Mouse (Mus musculus) small intestine, adult 2 months (tissue): ENCODE data around the gene Pax8. TPM values are rescaled to one million over a fixed set of nuclear protein-coding genes. Genes with fewer than 3 reads are reported as not detected.

Source experiments
- H3K27ac ChIP-seq: fragments of 200-500 bp; 2 replicates; pipeline ENCODE4 v1.5.1; 2012; ENCODE audit warnings: low read depth, low read length, control low read depth, inconsistent platforms; ENCODE audit not compliant: insufficient read depth
- H3K27me3 ChIP-seq: fragments of 200-500 bp; 2 replicates; pipeline ENCODE4 v1.6.1; 2012; ENCODE audit warnings: mild to moderate bottlenecking, moderate library complexity, low read length, inconsistent platforms; ENCODE audit not compliant: control insufficient read depth, insufficient read depth
- H3K36me3 ChIP-seq: fragments of 200-500 bp; 2 replicates; pipeline ENCODE4 v1.6.1; 2012; ENCODE audit warnings: mild to moderate bottlenecking, low read length, control low read depth, inconsistent platforms; ENCODE audit not compliant: control insufficient read depth, insufficient read depth
- H3K4me1 ChIP-seq: fragments of 200-500 bp; 2 replicates; pipeline ENCODE4 v1.6.1; 2012; ENCODE audit warnings: low read length, inconsistent platforms, mixed read lengths; ENCODE audit not compliant: control insufficient read depth, insufficient read depth, insufficient read length
- H3K4me3 ChIP-seq: fragments of 200-500 bp; 2 replicates; pipeline ENCODE4 v1.5.1; 2012; ENCODE audit warnings: low read depth, mild to moderate bottlenecking, control low read depth, inconsistent platforms, low read length, moderate library complexity
- CTCF ChIP-seq: fragments of 200-500 bp; IDR thresholded peaks from 2 replicates; pipeline ENCODE4 v1.5.1; 2012; ENCODE audit warnings: low read depth, mild to moderate bottlenecking, control low read depth, inconsistent platforms, low read length, moderate library complexity, mixed read lengths; ENCODE audit not compliant: insufficient replicate concordance, insufficient read length; ENCODE audit errors: extremely low read depth
- POLR2A ChIP-seq: fragments of 200-500 bp; IDR thresholded peaks from 2 replicates; pipeline ENCODE4 v1.6.1; 2012; ENCODE audit warnings: low read depth, mild to moderate bottlenecking, control low read depth, inconsistent platforms, low read length, moderate library complexity
- WGBS: fragments of 180-500 bp; shearing (Covaris S2); methylation state at CpG from one replicate; pipeline ENCODE4 v1.1.7; 2018; 5-methylcytosine and 5-hydroxymethylcytosine counted together
- polyA plus RNA-seq: library from polyadenylated mRNA; depleted of rRNA; stranded (reverse); fragments of >200 nt; gene quantifications from 2 replicates; pipeline ENCODE4 v1.2.3, GENCODE M21; 2012

Gene Pax8
- polyA plus RNA-seq, 1 experiment: 10.4 TPM

DNA sequence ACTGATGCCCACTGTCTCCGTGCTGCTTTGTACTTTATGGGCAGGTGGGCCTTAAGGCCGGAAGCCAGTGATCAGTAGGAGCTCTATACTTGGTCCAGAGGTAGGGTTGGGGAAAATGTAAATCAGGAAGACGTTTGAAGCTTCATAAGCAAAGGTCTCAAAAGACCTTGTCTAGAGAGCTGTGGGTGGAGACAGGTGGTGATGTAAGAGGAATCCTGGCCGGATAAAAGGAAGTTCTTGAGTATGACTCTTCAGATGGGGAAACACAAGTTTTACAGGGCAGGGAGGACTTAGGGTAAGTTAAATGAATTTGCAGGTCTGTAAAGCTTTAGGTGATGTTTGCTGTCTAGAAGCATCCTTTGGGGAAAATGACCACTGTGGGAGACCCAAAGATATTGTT, 26.3 kb downstream of the Pax8 start:
- Histone ChIP-seq H3K27me3 (no peaks in the 10 kb centered on the region), H3K4me3 (no peak overlapping the region), H3K27ac (no peak overlapping the region), H3K4me1 (peaks cover 5% of the 10 kb centered on the region), H3K36me3 (no peaks in the 10 kb centered on the region)
- no peak for TF ChIP-seq POLR2A
- 72% methylated on average over 4 of the region's 4 CpGs for WGBS

DNA sequence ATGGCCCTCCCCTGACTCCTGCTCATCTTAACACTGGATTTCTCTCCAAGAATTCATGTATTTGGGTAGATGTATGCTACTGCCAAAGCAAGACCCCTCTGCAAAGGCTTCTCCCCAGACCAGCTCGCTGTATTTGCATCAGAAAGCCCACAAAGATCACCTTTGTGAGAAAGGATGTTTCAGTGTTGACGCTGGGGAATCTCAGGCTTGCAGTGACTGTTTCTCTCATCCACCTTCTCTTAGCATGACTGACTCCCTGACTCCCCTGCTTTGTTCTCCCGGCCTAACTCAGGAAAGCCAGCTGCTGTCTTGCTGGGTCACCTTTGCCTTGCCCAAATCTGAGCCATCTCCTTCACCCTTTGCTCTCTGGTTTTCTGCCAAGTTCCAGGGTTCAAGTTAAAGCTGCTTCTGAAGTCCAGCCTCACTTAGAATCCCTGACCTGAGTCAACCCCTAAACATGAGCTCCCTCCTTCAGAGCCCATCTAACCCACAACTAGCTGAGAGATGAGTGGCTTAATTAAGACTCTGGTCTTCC, 32.1 kb downstream of the Pax8 start:
- H3K27me3 ChIP-seq: no peaks in the 10 kb centered on the region
- no peak overlapping the region; the same call in 1 of the 2 replicates for H3K27ac ChIP-seq
- no peak overlapping the region for H3K4me3 ChIP-seq
- no peaks in the 10 kb centered on the region for H3K36me3 ChIP-seq
- no peak for TF ChIP-seq POLR2A
- no peak for TF ChIP-seq CTCF
- WGBS: 77% methylated on average over 3 of the region's 3 CpGs
- H3K4me1 ChIP-seq: peaks cover 16% of the 10 kb centered on the region

DNA sequence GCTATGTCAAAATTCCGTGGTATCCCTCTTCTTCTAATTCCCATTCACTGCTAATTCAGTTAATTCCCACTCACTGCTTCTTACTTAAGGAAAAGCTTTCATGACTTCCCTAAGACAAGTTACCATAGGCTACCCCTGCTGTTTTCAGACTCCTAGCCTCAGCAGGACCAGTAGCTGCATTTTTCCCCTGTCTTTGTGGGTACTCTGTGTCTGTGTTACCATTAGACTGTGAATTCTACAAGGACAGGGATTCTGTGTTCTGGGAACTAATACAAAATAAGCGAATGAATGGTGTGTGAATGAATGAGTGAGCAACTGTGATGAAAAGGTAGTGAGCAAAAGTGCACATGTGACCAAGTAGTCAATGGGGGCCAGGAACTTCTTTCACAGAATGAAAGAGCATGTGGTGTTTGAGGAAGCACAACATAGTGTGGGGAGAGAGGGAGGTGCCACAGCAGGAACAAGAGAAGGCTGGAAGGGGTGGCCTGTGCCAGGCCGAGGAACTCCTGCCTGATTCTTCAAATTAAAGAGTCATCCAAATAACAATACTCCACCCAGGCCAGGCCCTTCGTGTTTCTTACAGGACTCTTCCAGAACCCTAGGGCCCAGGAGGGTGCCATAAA, 33.0 kb downstream of the Pax8 start:
- peaks cover 16% of the 10 kb centered on the region for H3K4me1 ChIP-seq
- H3K4me3 ChIP-seq: no peak overlapping the region
- H3K27me3 ChIP-seq: no peaks in the 10 kb centered on the region
- 77% methylated on average over 4 of the region's 4 CpGs for WGBS
- no peaks in the 10 kb centered on the region for H3K36me3 ChIP-seq
- TF ChIP-seq CTCF: no peak
- no peak for TF ChIP-seq POLR2A
- no peak overlapping the region for H3K27ac ChIP-seq

DNA sequence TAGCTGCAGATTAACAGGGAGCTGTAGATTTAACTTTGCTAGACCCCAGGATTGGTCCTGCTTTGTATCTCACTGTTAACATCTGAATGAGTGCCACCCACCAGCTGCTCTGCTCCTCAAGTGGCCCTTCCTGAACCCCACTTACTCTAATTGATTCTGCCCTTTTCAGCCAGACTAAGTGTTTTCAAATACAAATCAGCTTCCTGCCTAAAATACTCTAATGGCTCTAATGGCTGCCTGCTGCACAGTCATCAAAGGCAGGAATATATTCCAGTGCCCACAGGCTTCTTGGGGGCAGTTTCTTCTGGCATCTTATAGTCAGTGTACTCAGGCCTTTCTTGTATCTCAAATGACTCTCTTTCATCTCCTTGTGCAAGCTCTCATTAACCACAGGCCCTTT, 33.5 kb downstream of the Pax8 start:
- TF ChIP-seq CTCF: no peak
- TF ChIP-seq POLR2A: no peak
- Histone ChIP-seq H3K4me1 (peaks cover 16% of the 10 kb centered on the region), H3K27me3 (no peaks in the 10 kb centered on the region), H3K36me3 (no peaks in the 10 kb centered on the region), H3K27ac (no peak overlapping the region), H3K4me3 (no peak overlapping the region)

DNA sequence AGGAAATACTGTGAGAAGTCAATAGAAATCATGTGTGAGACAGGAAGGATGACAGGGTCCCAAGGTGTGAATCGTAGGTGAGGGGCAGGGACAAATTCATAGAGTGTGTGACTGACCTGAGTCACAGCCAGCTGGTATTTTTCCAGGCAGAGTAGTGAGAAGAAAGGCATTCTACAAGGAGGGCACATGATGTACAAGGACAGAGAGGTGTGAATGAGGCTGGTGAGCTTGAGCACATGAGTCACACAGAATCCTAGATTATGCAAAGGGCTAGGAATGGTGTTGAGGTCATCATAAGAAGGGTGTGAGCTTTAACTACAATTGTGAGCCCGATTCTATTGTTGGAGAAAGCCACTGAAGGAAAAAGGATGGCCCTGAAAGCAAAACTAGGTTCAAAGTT, 35.3 kb downstream of the Pax8 start:
- H3K27ac ChIP-seq: no peak overlapping the region
- H3K4me1 ChIP-seq: peaks cover 18% of the 10 kb centered on the region
- TF ChIP-seq CTCF: no peak
- TF ChIP-seq POLR2A: no peak
- WGBS: 53% methylated on average over 2 of the region's 2 CpGs
- H3K27me3 ChIP-seq: no peaks in the 10 kb centered on the region
- H3K4me3 ChIP-seq: no peak overlapping the region
- H3K36me3 ChIP-seq: no peaks in the 10 kb centered on the region

DNA sequence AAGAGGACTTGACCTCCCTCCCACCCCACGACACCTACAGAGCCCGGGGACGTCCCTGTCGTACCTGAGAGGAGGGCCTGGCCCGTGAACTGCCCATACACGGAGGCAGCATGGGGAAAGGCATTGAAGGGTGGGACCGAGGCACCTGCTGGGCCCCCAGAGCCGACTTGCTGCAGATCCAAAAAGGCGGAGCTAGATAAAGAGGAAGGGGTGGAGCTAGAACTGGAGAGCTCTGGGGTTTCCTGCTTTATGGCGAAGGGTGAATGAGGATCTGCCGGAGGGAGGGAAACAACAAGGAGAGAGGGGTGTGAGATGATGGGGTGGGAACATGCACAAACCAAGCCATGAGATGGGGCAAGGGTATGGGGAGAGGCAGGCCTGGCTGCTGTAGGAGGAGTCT, 39.7 kb downstream of the Pax8 start:
- H3K4me1 ChIP-seq: peaks cover 12% of the 10 kb centered on the region
- H3K36me3 ChIP-seq: no peaks in the 10 kb centered on the region
- H3K27me3 ChIP-seq: no peaks in the 10 kb centered on the region
- no peak for TF ChIP-seq CTCF
- no peak for TF ChIP-seq POLR2A
- H3K27ac ChIP-seq: no peak overlapping the region
- WGBS: 65% methylated on average over 11 of the region's 11 CpGs
- no peak overlapping the region for H3K4me3 ChIP-seq

DNA sequence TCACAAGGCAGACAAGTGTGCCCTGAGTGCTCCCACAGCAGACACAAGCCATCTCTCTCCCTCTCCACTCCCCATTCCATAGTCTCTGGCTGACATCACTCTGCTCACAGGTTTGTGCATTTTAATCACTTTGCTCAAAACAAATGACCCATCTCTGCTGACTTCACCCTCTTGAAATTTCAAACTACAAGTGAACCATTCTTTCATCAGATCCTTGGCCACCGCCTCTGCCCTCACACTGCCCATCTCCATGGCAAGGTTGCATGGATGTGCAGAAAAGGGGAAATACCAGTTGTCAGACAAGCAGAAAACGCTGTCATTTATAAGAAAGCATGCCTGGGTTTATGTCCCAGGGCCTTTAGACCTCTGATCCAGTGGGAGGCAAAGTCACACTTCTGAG, 40.7 kb downstream of the Pax8 start:
- no peak for TF ChIP-seq CTCF
- TF ChIP-seq POLR2A: no peak
- peaks cover 7% of the 10 kb centered on the region; the same call in 1 of the 2 replicates for H3K4me1 ChIP-seq
- H3K27ac ChIP-seq: no peak overlapping the region
- no peaks in the 10 kb centered on the region for H3K27me3 ChIP-seq
- WGBS: 82% methylated on average over 2 of the region's 2 CpGs
- H3K36me3 ChIP-seq: no peaks in the 10 kb centered on the region
- H3K4me3 ChIP-seq: no peak overlapping the region
